Mouse (Mus musculus) midbrain, postnatal 0 days (tissue): Measurements from ENCODE around the gene Zfp933. TPM values are rescaled to one million over a fixed set of nuclear protein-coding genes. Genes with fewer than 3 reads are reported as not detected.

Source experiments
- ATAC-seq: fragments of 200-750 bp; cut with Nextera tagmentation; 2 replicates; pipeline ENCODE4 v1.8.0; 2017; ENCODE audit warnings: moderate number of reproducible peaks, mild to moderate bottlenecking, moderate TSS enrichment, moderate library complexity; ENCODE audit not compliant: low FRiP score
- DNase-seq: peaks from one replicate; pipeline ENCODE4 v3.0.0-alpha.2; 2015; ENCODE audit warnings: low spot score
- H3K27ac ChIP-seq: fragments of 300-500 bp; sonication (generic); 2 replicates; pipeline ENCODE4 v1.5.1; 2014; ENCODE audit warnings: low read depth, mild to moderate bottlenecking, low read length, mixed read lengths
- H3K27me3 ChIP-seq: fragments of 300-500 bp; sonication (generic); 2 replicates; pipeline ENCODE4 v1.6.1; 2014; ENCODE audit warnings: low read length, control low read depth, mixed read lengths; ENCODE audit not compliant: insufficient read depth
- H3K36me3 ChIP-seq: fragments of 300-500 bp; sonication (generic); 2 replicates; pipeline ENCODE4 v1.6.1; 2014; ENCODE audit warnings: low read length, control low read depth, mixed read lengths; ENCODE audit not compliant: insufficient read depth
- H3K4me1 ChIP-seq: fragments of 300-500 bp; sonication (generic); 2 replicates; pipeline ENCODE4 v1.6.1; 2014; ENCODE audit warnings: mild to moderate bottlenecking, control low read depth, antibody characterized with exemption, low read length, mixed read lengths; ENCODE audit not compliant: insufficient read depth
- H3K4me2 ChIP-seq: fragments of 300-500 bp; sonication (generic); 2 replicates; pipeline ENCODE4 v1.6.1; 2014; ENCODE audit warnings: low read depth, mild to moderate bottlenecking, low read length, mixed read lengths; ENCODE audit not compliant: poor library complexity, severe bottlenecking
- H3K4me3 ChIP-seq: fragments of 300-500 bp; sonication (generic); 2 replicates; pipeline ENCODE4 v1.5.1; 2014; ENCODE audit warnings: low read depth, mild to moderate bottlenecking, low read length, moderate library complexity
- H3K9ac ChIP-seq: fragments of 300-500 bp; sonication (generic); replicated peaks from 2 replicates; pipeline ENCODE4 v1.6.1; 2014; ENCODE audit warnings: mild to moderate bottlenecking, low read length, moderate library complexity, mixed read lengths; ENCODE audit not compliant: poor library complexity, severe bottlenecking
- H3K9me3 ChIP-seq: fragments of 300-500 bp; sonication (generic); 2 replicates; pipeline ENCODE4 v1.6.1; 2016; ENCODE audit warnings: low read length, control low read depth
- CTCF ChIP-seq: IDR thresholded peaks from 2 replicates; pipeline ENCODE4 v1.5.1; 2016; ENCODE audit warnings: antibody characterized with exemption, mild to moderate bottlenecking
- WGBS: fragments of 180-500 bp; shearing (Covaris S2); extraction: QIAGEN DNeasy Blood & Tissue Kit; methylation state at CpG from one replicate; pipeline ENCODE4 v1.1.7; 2014; 5-methylcytosine and 5-hydroxymethylcytosine counted together
- polyA plus RNA-seq: library from polyadenylated mRNA; unstranded; fragments of >200 nt; fragmentation: Nextera tagmentation; extraction: Ambion mirVana; gene quantifications from 2 replicates; pipeline ENCODE4 v1.2.1, GENCODE M21; 2015
- total RNA-seq: library from RNA; depleted of rRNA; stranded (reverse); fragments of >200 nt; gene quantifications from 2 replicates; pipeline ENCODE4 v1.2.3, GENCODE M21; 2014

Zfp933 gene
- total and polyA plus RNA-seq, 2 experiments from 2014 or later, result 4.2 to 11.2 TPM

- Histone ChIP-seq H3K36me3 (peaks cover 84% of the 10 kb centered on the region), H3K9me3 (no peaks in the 10 kb centered on the region), H3K4me2 (no peak overlapping the region), H3K9ac (no peak overlapping the region), H3K27me3 (no peaks in the 10 kb centered on the region), H3K27ac (no peak overlapping the region), H3K4me1 (no peaks in the 10 kb centered on the region), H3K4me3 (no peak overlapping the region)
- WGBS, result 90% methylated on average over 2 of the region's 2 CpGs
- DNase-seq (no peak), ATAC-seq (no peak)
- TF ChIP-seq CTCF, result no peak
Observed at GRCm38 (mm10) chr4:147879456-147879855, 31.3 kb upstream of the Zfp933 start.

GRCm38 (mm10) chr4:147878537-147878936 is 30.4 kb upstream of the Zfp933 start:
- ATAC-seq, result no peak
- Histone ChIP-seq H3K4me1 (no peaks in the 10 kb centered on the region), H3K4me2 (no peak overlapping the region), H3K4me3 (no peak overlapping the region), H3K27me3 (no peaks in the 10 kb centered on the region), H3K27ac (no peak overlapping the region), H3K9me3 (no peaks in the 10 kb centered on the region), H3K36me3 (peaks cover 86% of the 10 kb centered on the region), H3K9ac (no peak overlapping the region)
- 93% methylated on average over 9 of the region's 9 CpGs for WGBS
- no peak for TF ChIP-seq CTCF
- DNase-seq, result no peak

DNA sequence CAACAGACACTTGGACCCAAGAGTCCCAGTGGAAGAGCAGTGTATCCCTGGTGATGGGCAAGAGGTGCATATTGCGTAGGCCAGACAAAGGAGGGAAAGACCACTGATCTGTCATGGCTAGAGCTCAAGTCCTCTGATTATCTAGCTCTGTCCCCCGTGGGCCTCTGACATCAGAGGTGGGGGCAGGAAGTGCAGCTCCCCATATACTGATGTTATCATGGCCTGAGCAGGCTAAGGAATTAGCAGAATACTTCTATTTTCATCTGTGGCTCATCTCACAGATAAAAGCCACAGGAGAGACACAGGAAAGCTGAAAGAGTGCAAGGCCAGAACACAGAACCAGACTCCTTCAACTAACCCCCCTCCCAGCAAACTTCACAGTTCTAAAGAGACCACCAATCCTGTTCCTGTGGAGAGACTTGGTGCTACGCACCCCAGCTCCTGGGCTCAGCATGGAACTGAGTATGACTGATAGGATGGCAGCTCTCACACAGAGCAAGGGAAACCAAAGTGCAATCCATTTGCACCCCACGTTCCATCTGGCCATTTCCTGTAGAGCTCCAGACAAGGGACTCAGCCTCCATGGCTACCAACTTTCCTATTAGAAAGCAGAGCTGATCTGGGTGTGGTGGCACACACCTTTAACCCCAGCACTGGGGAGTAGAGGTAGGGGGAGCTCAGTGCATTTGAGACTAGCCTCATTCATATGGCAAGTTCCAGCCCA is 27.8 kb upstream of the Zfp933 start:
- H3K4me3 ChIP-seq, result no peak overlapping the region
- H3K9me3 ChIP-seq, result no peaks in the 10 kb centered on the region
- 91% methylated on average over 4 of the region's 4 CpGs for WGBS
- no peaks in the 10 kb centered on the region for H3K27me3 ChIP-seq
- H3K4me2 ChIP-seq, result no peak overlapping the region
- H3K36me3 ChIP-seq, result peaks cover 75% of the 10 kb centered on the region
- no peak for ATAC-seq
- H3K27ac ChIP-seq, result no peak overlapping the region
- TF ChIP-seq CTCF, result no peak
- DNase-seq, result no peak
- no peak overlapping the region for H3K9ac ChIP-seq
- H3K4me1 ChIP-seq, result no peaks in the 10 kb centered on the region

DNA sequence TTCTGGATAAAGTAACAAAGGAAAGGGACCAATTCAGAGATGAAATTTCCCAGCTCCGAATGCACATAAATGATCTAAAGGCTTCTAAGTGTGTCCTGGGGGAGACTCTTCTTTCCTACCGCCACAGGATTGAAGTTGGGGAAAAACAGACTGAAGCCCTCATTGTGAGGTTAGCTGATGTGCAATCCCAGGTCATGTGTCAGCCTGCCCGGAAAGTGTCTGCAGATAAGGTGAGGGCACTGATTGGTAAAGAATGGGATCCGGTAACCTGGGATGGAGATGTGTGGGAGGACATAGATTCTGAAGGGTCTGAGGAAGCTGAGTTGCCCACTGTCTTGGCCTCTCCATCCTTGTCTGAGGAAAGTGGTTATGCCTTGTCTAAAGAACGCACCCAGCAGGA is 21.1 kb upstream of the Zfp933 start:
- Histone ChIP-seq H3K4me3 (peak overlapping the region; percentile 53), H3K27me3 (no peaks in the 10 kb centered on the region), H3K4me2 (peak overlapping the region; percentile 76), H3K4me1 (peaks cover 8% of the 10 kb centered on the region; the same call in 1 of the 2 replicates), H3K9me3 (no peaks in the 10 kb centered on the region), H3K27ac (peak overlapping the region; percentile 18; the same call in 1 of the 2 replicates), H3K36me3 (peaks cover 24% of the 10 kb centered on the region), H3K9ac (peak overlapping the region; percentile 51)
- no peak for ATAC-seq
- DNase-seq, result no peak
- no peak for TF ChIP-seq CTCF
- WGBS, result 13% methylated on average over 5 of the region's 5 CpGs

GRCm38 (mm10) chr4:147868450-147869031 is 20.4 kb upstream of the Zfp933 start, which contains the start of the genes Miip and Fv1:
Gene Miip (minus strand): TSS chr4:147868816.
Gene Fv1 (plus strand): TSS chr4:147868979.
- WGBS, result under 1% methylated on average over 30 of the region's 30 CpGs
- H3K27ac ChIP-seq, result peak within 1 kb of the TSS; percentile 80
- no peaks in the 10 kb centered on the region for H3K9me3 ChIP-seq
- ATAC-seq (peak; percentile 97), DNase-seq (peak; percentile 99)
- H3K36me3 ChIP-seq, result peaks cover 17% of the 10 kb centered on the region; the same call in 1 of the 2 replicates
- peak within 1 kb of the TSS; percentile 54 for H3K9ac ChIP-seq
- peaks cover 8% of the 10 kb centered on the region; the same call in 1 of the 2 replicates for H3K4me1 ChIP-seq
- no peaks in the 10 kb centered on the region for H3K27me3 ChIP-seq
- TF ChIP-seq CTCF, result no peak; the same call in 1 of the 2 replicates
- H3K4me2 ChIP-seq, result peak within 1 kb of the TSS; percentile 76
- H3K4me3 ChIP-seq, result peak within 1 kb of the TSS; percentile 53
